Mouse (Mus musculus): ENCODE results near the gene Aacs. TPM values are rescaled to one million over a fixed set of nuclear protein-coding genes. Genes with fewer than 3 reads are reported as not detected.

Aacs gene
- polyA plus RNA-seq, 1 experiment from 2014 or later, result 17.9 TPM

DNA sequence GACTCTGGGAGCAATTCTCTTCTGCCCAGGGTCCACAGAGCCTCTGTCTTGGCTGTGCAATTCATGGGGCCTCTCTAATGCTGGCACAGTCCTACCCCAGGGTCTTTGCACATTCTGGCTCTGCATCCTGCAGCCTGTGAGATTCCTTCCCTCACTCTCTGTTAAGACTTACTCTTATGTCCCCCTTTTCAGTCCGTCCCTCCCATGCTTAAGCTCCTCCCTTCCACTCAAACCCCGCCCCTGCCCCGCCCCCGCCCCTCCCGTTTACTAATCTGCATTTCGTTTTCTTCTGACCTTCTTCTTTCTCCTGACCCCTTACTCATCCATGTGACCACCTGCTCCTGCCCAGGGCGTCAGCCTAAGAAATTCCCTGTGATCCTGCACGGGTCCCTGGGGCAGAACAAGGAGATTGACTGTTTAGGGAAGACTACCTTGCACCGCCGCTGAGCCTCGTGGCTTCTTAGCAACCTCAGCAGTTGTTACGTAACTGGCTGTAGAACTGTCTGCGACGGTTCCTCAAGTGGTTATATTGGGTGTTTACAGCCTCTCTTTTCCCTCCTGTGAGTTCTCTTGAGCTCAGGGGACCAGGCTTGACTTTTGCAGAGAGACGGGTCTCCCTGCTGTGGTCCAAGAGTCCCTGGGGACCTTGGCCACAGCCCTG is 45.4 kb downstream of the Aacs start:
- peak overlapping the region; percentile 22; the same call in 1 of the 2 replicates for H3K9ac ChIP-seq
- WGBS (ENCODE audit: insufficient replicate concordance), result 7% methylated on average over 15 of the region's 15 CpGs
- no peaks in the 10 kb centered on the region for H3K27me3 ChIP-seq
- no peak overlapping the region for H3K27ac ChIP-seq
- peak; percentile 18 for DNase-seq
- ATAC-seq (ENCODE audit: low read depth), result peak; percentile 37; the same call in 1 of the 2 replicates
- peak overlapping the region; percentile 41 for H3K4me3 ChIP-seq (replicated peaks)
- peak overlapping the region; percentile 61 for H3K4me2 ChIP-seq
- peaks cover 14% of the 10 kb centered on the region; the same call in 1 of the 2 replicates for H3K4me1 ChIP-seq (replicated peaks)
- H3K9me3 ChIP-seq (replicated peaks), result no peaks in the 10 kb centered on the region
- peaks cover 7% of the 10 kb centered on the region; the same call in 1 of the 2 replicates for H3K36me3 ChIP-seq

DNA sequence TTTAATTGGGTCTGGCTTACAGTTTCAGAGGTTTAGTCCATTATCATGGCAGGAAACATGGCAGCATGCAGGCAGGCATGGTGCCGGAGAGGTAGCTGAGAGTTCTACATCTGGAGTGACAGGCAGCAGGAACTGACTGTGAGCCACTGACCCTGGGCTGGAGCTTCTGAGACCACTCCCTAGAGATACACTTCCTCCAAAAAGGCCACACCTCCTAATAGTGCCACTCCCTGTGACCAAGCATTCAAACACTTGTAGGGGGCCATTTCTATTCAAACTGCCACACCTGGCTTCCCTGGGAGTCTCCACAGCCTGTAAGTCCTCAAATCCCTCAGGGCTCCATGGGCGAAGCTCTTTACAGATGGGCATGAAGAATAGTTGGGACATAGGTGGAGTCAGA is 47.7 kb downstream of the Aacs start:
- 46% methylated on average over 2 of the region's 2 CpGs for WGBS (ENCODE audit: insufficient replicate concordance)
- H3K9ac ChIP-seq, result no peak overlapping the region
- H3K4me2 ChIP-seq, result no peak overlapping the region
- no peak overlapping the region for H3K27ac ChIP-seq
- no peak overlapping the region for H3K4me3 ChIP-seq (replicated peaks)
- ATAC-seq (ENCODE audit: low read depth), result no peak
- H3K4me1 ChIP-seq (replicated peaks), result peaks cover 14% of the 10 kb centered on the region; the same call in 1 of the 2 replicates
- H3K27me3 ChIP-seq, result peaks cover 7% of the 10 kb centered on the region
- H3K36me3 ChIP-seq, result no peaks in the 10 kb centered on the region
- no peak for DNase-seq
- H3K9me3 ChIP-seq (replicated peaks), result peaks cover 8% of the 10 kb centered on the region

DNA sequence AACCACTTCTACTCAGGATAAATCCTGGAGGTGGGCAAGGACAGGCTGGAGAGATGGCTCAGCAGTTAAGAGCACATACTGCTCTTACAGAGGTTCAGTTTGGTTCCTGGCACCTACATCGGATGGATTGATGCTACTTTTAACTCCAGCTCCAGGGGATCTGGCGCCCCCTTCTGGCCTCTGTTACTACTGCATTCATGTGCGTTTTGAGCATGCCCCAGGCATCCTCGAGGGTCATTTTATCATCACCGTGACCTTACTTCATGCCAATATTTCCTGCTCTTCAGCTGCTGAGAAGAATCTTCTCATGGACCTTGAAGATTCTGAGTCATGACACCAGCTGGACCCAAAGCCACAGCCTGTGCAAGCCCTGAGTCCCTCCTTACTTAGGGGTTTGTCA is 49.9 kb downstream of the Aacs start:
- no peak for DNase-seq
- 44% methylated on average over 5 of the region's 5 CpGs for WGBS (ENCODE audit: insufficient replicate concordance)
- Histone ChIP-seq H3K27me3 (peaks cover 26% of the 10 kb centered on the region), H3K4me1 (replicated peaks) (peaks cover 14% of the 10 kb centered on the region; the same call in 1 of the 2 replicates), H3K9me3 (replicated peaks) (peaks cover 8% of the 10 kb centered on the region), H3K4me2 (no peak overlapping the region), H3K27ac (no peak overlapping the region), H3K36me3 (no peaks in the 10 kb centered on the region), H3K4me3 (replicated peaks) (no peak overlapping the region), H3K9ac (no peak overlapping the region)
- no peak for ATAC-seq (ENCODE audit: low read depth)

DNA sequence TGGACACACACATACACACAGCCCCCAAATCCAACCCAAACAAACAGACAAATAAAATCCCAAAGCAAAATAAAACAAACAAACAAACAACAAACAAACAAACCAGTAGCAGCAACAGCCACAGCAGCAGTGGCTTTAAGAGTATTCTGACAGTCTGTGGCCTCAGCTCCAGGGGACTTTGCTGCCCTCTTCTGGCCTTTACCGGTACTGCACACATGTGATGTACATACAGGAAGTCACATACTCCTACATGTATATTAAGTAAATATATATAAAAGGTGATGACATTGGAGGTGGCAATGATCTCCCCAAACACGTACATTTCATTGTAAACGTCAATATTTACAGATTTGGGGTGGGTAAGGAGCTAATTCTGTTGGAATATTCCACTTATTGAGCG is 50.9 kb downstream of the Aacs start:
- WGBS (ENCODE audit: insufficient replicate concordance), result 55% methylated on average over 4 of the region's 4 CpGs

DNA sequence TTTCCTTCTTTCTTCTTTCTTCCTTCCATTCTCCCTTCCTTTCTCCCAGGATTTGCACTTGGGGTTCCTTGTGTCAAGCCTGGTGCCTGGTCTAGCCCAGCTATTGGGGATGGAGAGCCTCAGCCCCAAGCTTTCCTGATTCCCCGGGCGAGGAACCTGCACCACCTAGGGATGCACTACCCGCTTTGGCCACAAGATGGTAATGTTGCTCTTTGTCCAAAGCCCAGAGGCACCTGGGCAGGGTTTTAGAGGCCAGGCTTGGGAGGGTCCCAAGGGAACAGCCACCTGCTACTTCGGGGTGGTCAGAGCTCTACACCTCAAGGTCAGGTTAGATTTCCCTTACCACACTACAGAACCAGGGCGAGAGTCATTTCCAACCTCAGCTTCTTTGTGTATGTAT is 53.5 kb downstream of the Aacs start:
- no peak overlapping the region for H3K4me3 ChIP-seq (replicated peaks)
- no peak overlapping the region for H3K27ac ChIP-seq
- H3K4me2 ChIP-seq, result no peak overlapping the region
- ATAC-seq (ENCODE audit: low read depth) (no peak), DNase-seq (peak; percentile 35)
- no peaks in the 10 kb centered on the region for H3K36me3 ChIP-seq
- H3K9me3 ChIP-seq (replicated peaks), result peaks cover 8% of the 10 kb centered on the region
- peaks cover 4% of the 10 kb centered on the region for H3K4me1 ChIP-seq (replicated peaks)
- H3K9ac ChIP-seq, result no peak overlapping the region
- peaks cover 61% of the 10 kb centered on the region for H3K27me3 ChIP-seq
- WGBS (ENCODE audit: insufficient replicate concordance), result 6% methylated on average over 5 of the region's 5 CpGs

More for the DNA sequence above, 50.9 kb downstream of the Aacs start:
- H3K9ac ChIP-seq, result no peak overlapping the region
- no peak overlapping the region for H3K4me3 ChIP-seq (replicated peaks)
- H3K27me3 ChIP-seq, result peaks cover 34% of the 10 kb centered on the region
- no peaks in the 10 kb centered on the region for H3K36me3 ChIP-seq
- H3K4me1 ChIP-seq (replicated peaks), result peaks cover 9% of the 10 kb centered on the region
- H3K27ac ChIP-seq, result no peak overlapping the region
- H3K4me2 ChIP-seq, result no peak overlapping the region
- no peak for DNase-seq
- ATAC-seq (ENCODE audit: low read depth), result no peak
- H3K9me3 ChIP-seq (replicated peaks), result peaks cover 8% of the 10 kb centered on the region

DNA sequence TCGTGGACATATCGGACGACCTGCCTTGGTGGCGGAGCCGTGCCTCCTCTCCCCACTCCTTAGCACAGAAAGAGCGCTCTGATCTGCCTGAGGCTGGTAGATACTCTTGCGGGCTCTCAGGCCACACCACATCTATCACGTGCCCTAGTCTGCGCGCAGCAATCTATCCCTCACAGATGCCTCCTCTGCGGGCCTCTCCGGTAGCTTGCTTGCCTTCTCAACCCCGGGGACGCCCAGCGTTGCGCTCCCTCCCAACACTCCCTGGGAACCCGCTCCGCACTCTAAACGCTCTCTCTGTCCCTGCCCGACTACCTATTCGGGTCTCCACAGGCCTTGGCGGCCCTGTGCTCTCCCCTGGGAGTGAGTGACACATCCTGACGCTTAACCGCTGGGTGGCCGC is 56.0 kb downstream of the Aacs start, which contains the start of gene Tmem132b:
Gene Tmem132b, plus strand, starts transcription at position 141 of the 400 bp plus-strand sequence.
- Histone ChIP-seq H3K27ac (no peak within 1 kb of the TSS), H3K4me2 (peak within 1 kb of the TSS; percentile 43), H3K9me3 (replicated peaks) (peaks cover 2% of the 10 kb centered on the region), H3K27me3 (peaks cover 86% of the 10 kb centered on the region), H3K4me3 (replicated peaks) (peak within 1 kb of the TSS; percentile 32), H3K9ac (no peak within 1 kb of the TSS), H3K4me1 (replicated peaks) (peaks cover 4% of the 10 kb centered on the region), H3K36me3 (no peaks in the 10 kb centered on the region)
- WGBS (ENCODE audit: insufficient replicate concordance), result under 1% methylated on average over 22 of the region's 25 CpGs
- ATAC-seq (ENCODE audit: low read depth) (peak; percentile 55; the same call in 1 of the 2 replicates), DNase-seq (no peak)

DNA sequence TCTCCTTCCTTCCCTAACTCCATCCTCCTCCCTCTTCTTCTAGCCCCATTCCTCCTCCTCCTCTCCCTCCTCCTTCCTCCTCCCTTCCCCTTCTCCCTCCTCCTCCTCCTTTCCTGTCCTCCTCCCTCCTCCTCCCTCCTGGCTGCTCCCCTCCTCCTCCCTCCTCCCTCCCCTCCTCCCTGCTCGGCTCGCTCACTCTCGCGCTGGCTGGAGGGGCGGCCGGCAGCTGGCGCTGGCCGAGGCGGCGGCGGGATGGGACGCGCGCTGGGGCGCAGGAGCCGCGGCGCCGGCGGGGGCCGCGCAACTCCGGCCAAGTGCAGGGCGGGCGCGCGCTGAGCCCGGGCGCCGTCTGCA is 56.6 kb downstream of the Aacs start:
- Histone ChIP-seq H3K36me3 (no peaks in the 10 kb centered on the region), H3K27ac (no peak overlapping the region), H3K9ac (no peak overlapping the region), H3K4me1 (replicated peaks) (peaks cover 4% of the 10 kb centered on the region), H3K4me3 (replicated peaks) (peak overlapping the region; percentile 32), H3K9me3 (replicated peaks) (no peaks in the 10 kb centered on the region), H3K27me3 (peaks cover 86% of the 10 kb centered on the region), H3K4me2 (peak overlapping the region; percentile 43)
- 3% methylated on average over 27 of the region's 30 CpGs for WGBS (ENCODE audit: insufficient replicate concordance)
- DNase-seq (no peak), ATAC-seq (ENCODE audit: low read depth) (no peak)

DNA sequence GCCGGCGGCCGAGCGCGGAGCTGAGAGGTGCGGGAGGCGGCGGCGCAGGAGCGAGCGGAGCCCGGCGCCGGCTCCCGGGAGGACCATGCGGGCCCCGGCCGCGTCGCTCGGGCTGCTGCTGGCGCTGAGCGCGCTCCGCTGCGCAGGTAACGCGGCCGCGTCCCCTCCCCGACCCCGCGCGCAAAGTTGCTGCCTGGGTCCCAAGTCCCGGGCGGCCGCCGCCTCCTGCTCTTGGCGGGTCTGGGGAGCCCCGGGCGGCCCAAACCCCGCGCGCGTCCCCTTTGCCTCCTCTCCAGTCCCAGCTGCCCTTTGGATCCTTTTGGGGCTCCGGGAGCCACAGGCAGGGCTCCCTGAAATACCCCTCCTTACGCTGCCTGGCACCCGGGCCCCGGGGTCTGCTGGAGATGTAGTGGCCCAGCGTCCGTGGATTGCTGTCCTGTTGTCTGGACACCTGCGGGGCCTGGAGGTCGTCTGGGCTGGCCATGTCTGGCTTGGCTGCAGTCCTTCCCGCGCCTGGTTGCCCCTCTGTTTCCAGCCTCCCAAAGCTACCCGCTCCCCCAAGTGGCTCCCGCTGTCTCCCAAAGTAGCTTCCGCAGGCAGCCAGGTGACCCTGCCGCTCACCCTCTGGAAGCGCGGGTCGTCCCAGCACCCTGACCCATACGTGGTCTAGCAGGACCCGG is 57.1 kb downstream of the Aacs start:
- H3K36me3 ChIP-seq, result no peaks in the 10 kb centered on the region
- no peak overlapping the region for H3K9ac ChIP-seq
- 3% methylated on average over 56 of the region's 64 CpGs for WGBS (ENCODE audit: insufficient replicate concordance)
- H3K27me3 ChIP-seq, result peaks cover 82% of the 10 kb centered on the region
- peaks cover 4% of the 10 kb centered on the region for H3K4me1 ChIP-seq (replicated peaks)
- peak overlapping the region; percentile 32 for H3K4me3 ChIP-seq (replicated peaks)
- H3K4me2 ChIP-seq, result peak overlapping the region; percentile 43
- H3K27ac ChIP-seq, result no peak overlapping the region
- ATAC-seq (ENCODE audit: low read depth) (no peak), DNase-seq (no peak)
- no peaks in the 10 kb centered on the region for H3K9me3 ChIP-seq (replicated peaks)

DNA sequence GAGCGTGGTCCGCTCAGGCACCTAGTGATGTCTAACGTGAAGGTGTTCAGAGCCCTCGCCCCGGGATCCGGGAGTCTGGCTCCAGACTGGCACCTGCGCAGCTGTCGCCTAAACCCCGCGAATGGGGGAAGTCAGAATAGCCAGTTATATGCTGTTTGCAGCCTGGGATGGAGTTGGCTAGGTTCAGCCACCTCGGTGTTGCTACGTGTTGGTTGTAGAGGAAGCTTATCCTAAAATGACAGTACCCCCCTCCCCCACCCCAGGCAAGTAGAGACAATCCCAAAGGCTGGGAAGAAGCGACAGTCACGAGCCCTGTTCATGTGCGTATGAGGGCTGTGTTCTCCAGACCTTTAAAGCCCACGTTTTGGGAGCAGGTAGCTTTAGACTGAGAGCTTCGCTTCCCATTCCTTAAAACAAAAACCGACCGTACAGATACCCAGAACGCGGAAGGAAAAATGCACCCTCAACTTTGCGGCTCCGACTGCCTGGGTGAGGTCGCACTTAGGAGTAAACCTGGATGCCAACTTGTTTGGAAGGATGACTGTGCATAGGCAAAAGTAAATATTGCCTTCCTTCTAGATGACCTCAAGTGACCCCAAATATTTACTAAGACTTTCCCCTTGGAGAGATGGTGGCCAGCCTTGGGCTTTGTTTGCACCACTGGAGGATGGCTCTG is 57.7 kb downstream of the Aacs start:
- Histone ChIP-seq H3K27ac (no peak overlapping the region), H3K4me3 (replicated peaks) (no peak overlapping the region), H3K36me3 (no peaks in the 10 kb centered on the region), H3K27me3 (peaks cover 79% of the 10 kb centered on the region), H3K4me2 (no peak overlapping the region), H3K4me1 (replicated peaks) (peaks cover 4% of the 10 kb centered on the region), H3K9ac (no peak overlapping the region), H3K9me3 (replicated peaks) (no peaks in the 10 kb centered on the region)
- no peak for ATAC-seq (ENCODE audit: low read depth)
- no peak for DNase-seq
- 3% methylated on average over 24 of the region's 24 CpGs for WGBS (ENCODE audit: insufficient replicate concordance)

DNA sequence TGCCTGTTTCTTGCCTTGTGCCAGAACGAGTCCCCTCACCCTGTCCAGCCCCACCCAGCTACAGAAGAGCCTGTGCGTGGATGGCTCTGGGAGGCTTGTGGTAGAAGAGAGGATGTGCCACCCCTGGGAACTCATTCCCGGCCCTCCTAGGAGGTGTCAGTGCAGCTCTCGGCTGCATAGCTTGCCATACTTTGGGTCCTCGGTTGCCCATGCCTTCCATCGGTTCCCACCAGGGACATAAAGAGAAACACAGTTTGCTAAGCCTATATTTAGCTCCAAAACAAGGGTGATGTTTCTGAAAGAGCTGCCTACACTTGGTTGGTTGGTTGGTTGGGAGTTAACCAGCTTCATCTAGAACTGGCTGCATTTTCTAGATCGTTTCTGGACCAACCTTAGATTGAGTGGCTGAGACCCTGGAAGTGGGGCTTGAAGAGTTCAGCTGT is 58.6 kb downstream of the Aacs start:
- DNase-seq (no peak), ATAC-seq (ENCODE audit: low read depth) (no peak)
- peaks cover 4% of the 10 kb centered on the region for H3K4me1 ChIP-seq (replicated peaks)
- H3K27me3 ChIP-seq, result peaks cover 73% of the 10 kb centered on the region
- WGBS (ENCODE audit: insufficient replicate concordance), result 8% methylated on average over 7 of the region's 7 CpGs
- no peak overlapping the region for H3K27ac ChIP-seq
- H3K9me3 ChIP-seq (replicated peaks), result no peaks in the 10 kb centered on the region
- H3K36me3 ChIP-seq, result no peaks in the 10 kb centered on the region
- no peak overlapping the region for H3K4me2 ChIP-seq
- no peak overlapping the region for H3K4me3 ChIP-seq (replicated peaks)
- H3K9ac ChIP-seq, result no peak overlapping the region

DNA sequence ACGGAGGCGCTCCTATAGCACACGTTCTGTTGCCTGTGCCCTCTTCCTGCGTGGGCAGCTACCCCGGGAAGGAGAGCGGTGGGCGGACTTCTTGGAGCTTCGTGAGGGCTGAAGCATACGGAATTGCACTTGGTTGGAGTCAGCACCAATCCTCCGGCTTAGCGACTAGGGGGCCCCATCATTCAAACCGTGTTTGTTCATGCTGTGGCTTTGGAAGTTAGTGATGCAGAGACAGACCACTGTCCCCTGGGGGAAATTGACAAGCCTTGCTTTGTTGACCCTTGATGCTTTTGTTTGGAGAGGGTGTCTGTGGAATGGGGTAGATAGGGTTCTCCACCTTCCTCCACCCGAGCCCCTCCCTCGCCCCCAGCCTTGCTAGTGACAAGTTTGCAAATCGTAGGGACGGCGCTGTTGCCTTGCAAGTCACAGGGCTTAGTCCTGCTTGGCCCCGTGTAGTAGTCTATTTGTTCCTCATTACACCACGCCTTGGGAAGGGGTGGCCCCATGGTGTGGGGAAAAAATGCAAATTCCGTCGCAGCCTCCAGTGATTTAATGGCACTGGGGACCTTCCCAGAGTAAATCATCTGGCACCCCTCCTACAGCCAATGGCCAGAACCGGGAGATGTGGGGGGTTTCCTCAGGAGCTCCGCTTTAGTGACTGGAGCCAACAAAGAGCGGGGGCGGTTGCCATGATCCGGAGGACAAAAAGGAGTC is 59.2 kb downstream of the Aacs start:
- H3K27ac ChIP-seq, result no peak overlapping the region
- no peak overlapping the region for H3K9ac ChIP-seq
- H3K4me2 ChIP-seq, result no peak overlapping the region
- H3K27me3 ChIP-seq, result peaks cover 67% of the 10 kb centered on the region
- ATAC-seq (ENCODE audit: low read depth), result no peak
- 6% methylated on average over 26 of the region's 26 CpGs for WGBS (ENCODE audit: insufficient replicate concordance)
- H3K9me3 ChIP-seq (replicated peaks), result no peaks in the 10 kb centered on the region
- H3K4me3 ChIP-seq (replicated peaks), result no peak overlapping the region
- peaks cover 4% of the 10 kb centered on the region for H3K4me1 ChIP-seq (replicated peaks)
- no peak for DNase-seq
- no peaks in the 10 kb centered on the region for H3K36me3 ChIP-seq
